Mouse (Mus musculus) hindbrain, embryonic 14.5 days (tissue): ENCODE measurements around the gene Wfikkn2. TPM values are rescaled to one million over a fixed set of nuclear protein-coding genes. Genes with fewer than 3 reads are reported as not detected.

ENCODE experiments used
- ATAC-seq: fragments of 200-750 bp; cut with Nextera tagmentation; 2 replicates; pipeline ENCODE4 v1.8.0; 2017; ENCODE audit warnings: moderate number of reproducible peaks, mild to moderate bottlenecking, moderate TSS enrichment, moderate library complexity; ENCODE audit not compliant: low FRiP score
- DNase-seq: peaks from one replicate; pipeline ENCODE4 v3.0.0-alpha.2; 2015; ENCODE audit warnings: low spot score
- H3K27ac ChIP-seq: fragments of 300-500 bp; sonication (generic); 2 replicates; pipeline ENCODE4 v1.5.1; 2014; ENCODE audit warnings: mild to moderate bottlenecking, moderate library complexity
- H3K27me3 ChIP-seq: fragments of 300-500 bp; sonication (generic); 2 replicates; pipeline ENCODE4 v1.6.1; 2014; ENCODE audit warnings: mild to moderate bottlenecking, low read length, mixed read lengths; ENCODE audit not compliant: control insufficient read depth, insufficient read depth
- H3K36me3 ChIP-seq: fragments of 300-500 bp; sonication (generic); replicated peaks from 2 replicates; pipeline ENCODE4 v1.6.1; 2014; ENCODE audit not compliant: control insufficient read depth, insufficient read depth
- H3K4me1 ChIP-seq: fragments of 300-500 bp; sonication (generic); replicated peaks from 2 replicates; pipeline ENCODE4 v1.6.1; 2014; ENCODE audit warnings: antibody characterized with exemption, low read length, mixed read lengths; ENCODE audit not compliant: control insufficient read depth, insufficient read depth
- H3K4me2 ChIP-seq: fragments of 300-500 bp; sonication (generic); replicated peaks from 2 replicates; pipeline ENCODE4 v1.6.1; 2014; ENCODE audit warnings: mild to moderate bottlenecking, moderate library complexity
- H3K4me3 ChIP-seq: fragments of 300-500 bp; sonication (generic); replicated peaks from 2 replicates; pipeline ENCODE4 v1.5.1; 2014; ENCODE audit warnings: mild to moderate bottlenecking, low read length
- H3K9ac ChIP-seq: fragments of 300-500 bp; sonication (generic); 2 replicates; pipeline ENCODE4 v1.6.1; 2014
- H3K9me3 ChIP-seq: fragments of 300-500 bp; sonication (generic); 2 replicates; pipeline ENCODE4 v1.6.1; 2016; ENCODE audit warnings: low read length; ENCODE audit not compliant: control insufficient read depth
- WGBS: fragments of 180-500 bp; shearing (Covaris S2); extraction: QIAGEN DNeasy Blood & Tissue Kit; methylation state at CpG from one replicate; pipeline ENCODE4 v1.1.7; 2014; 5-methylcytosine and 5-hydroxymethylcytosine counted together
- polyA plus RNA-seq: library from polyadenylated mRNA; unstranded; fragments of >200 nt; fragmentation: Nextera tagmentation; extraction: Ambion mirVana; gene quantifications from 2 replicates; pipeline ENCODE4 v1.2.1, GENCODE M21; 2014

Wfikkn2 gene
- polyA plus RNA-seq, 1 experiment from 2014 or later, result 6.8 TPM

DNA sequence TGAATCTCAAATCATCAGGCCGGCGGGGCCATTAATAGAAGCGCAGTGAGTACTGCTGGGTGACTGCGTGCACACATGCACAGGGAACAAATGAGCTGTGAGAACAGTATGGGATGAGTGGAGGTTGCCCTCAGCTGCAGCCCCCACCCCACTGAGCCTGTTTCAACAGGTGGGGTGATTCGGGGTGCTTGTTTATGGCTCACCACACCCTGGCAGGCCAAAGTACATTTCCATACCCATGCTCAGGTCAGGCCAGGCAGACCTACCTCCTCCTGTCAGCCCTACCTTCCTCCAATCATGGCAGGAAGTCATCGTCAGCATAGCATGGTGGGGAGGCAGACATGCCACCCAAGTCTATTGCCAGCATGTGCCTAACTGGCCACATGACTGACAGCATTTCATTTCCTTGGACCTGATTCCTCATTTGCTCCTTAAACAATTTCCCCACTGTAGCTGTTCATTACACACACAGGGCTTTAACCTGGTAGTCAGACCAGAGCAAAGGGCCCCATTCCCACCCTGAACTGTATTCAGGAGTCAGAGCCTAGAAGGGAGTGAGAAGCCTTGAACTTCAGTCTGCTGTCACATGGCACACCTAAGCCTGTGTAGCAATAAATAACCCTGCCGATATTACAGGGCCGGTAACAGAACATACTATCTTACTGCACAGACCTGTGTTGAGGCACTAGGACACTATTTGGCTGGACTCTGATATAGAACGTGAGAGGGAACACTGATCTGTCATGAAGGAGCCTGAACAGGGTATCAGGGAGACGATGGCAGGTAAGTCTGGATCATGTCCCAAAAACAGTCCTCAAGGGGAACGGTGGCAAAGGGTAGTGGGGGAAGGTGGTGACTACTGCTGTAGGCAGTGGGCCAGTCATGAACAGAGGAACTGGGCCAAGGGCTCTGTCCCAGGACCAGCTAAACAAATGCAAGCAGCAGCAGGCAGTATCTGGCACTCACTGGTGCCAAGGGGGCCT is 35.7 kb upstream of the Wfikkn2 start, which contains the start of gene Gm21885:
Gene Gm21885 (plus strand): TSS at position 675 of the 983 bp plus-strand sequence.
- DNase-seq, result peak; percentile 47
- 84% methylated on average over 11 of the region's 11 CpGs for WGBS
- Histone ChIP-seq H3K27me3 (no peaks in the 10 kb centered on the region), H3K9me3 (no peaks in the 10 kb centered on the region), H3K36me3 (peaks cover 16% of the 10 kb centered on the region), H3K4me3 (no peak within 1 kb of the TSS), H3K4me1 (peaks cover 7% of the 10 kb centered on the region; the same call in 1 of the 2 replicates), H3K9ac (no peak within 1 kb of the TSS), H3K4me2 (no peak within 1 kb of the TSS), H3K27ac (no peak within 1 kb of the TSS)
- no peak for ATAC-seq

DNA sequence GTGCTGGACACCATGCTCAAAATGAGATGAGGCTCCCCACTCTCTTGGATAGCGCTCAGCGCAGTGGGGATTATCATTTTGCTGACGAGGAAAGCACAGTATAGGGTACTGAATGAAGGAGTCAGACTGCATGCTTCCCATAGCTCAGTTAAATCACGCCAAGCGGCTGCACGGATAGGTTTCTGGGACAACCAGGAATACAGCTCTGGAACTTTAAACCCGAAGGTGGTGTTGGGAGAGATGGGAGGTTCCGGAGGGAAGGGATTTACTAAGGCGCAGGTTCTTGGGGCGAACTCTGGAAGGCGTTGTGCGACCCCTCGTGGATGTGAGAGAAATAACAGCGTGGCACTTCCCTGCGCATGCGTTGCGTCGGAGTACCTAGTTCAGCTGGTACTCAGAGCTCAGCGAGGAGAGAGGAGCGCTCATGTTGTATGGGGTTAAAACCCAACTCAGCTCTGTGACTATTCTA is 31.1 kb upstream of the Wfikkn2 start:
- H3K27me3 ChIP-seq, result no peaks in the 10 kb centered on the region
- H3K9me3 ChIP-seq, result no peaks in the 10 kb centered on the region
- peak overlapping the region; percentile 56 for H3K4me2 ChIP-seq
- H3K9ac ChIP-seq, result peak overlapping the region; percentile 56
- ATAC-seq (peak; percentile 76), DNase-seq (peak; percentile 95)
- peak overlapping the region; percentile 49; the same call in 1 of the 2 replicates for H3K27ac ChIP-seq
- WGBS, result 6% methylated on average over 20 of the region's 20 CpGs
- peaks cover 7% of the 10 kb centered on the region; the same call in 1 of the 2 replicates for H3K4me1 ChIP-seq
- H3K4me3 ChIP-seq, result peak overlapping the region; percentile 25
- no peaks in the 10 kb centered on the region for H3K36me3 ChIP-seq

DNA sequence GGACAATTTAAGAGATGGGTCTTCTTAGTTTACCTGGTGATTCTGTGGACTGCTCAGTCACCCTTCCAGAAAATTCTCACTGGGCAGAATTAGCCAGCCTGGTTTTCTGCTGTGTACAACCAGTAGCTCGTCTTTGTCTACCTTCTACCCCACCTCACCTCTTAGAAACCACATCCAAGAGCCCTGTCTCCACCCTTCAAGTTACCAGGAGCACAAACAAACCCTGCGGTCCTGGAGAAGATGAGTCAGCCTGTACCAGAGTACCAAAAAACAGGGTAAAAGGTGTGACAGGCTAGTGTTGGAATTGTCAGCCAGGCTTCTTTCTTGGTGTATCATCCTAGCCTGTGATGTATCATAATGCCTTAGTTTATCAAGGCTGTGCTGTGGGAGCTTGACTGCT is 29.9 kb upstream of the Wfikkn2 start:
- Histone ChIP-seq H3K9ac (no peak overlapping the region), H3K4me3 (no peak overlapping the region), H3K27ac (no peak overlapping the region), H3K9me3 (no peaks in the 10 kb centered on the region), H3K4me2 (no peak overlapping the region), H3K27me3 (no peaks in the 10 kb centered on the region), H3K4me1 (peaks cover 7% of the 10 kb centered on the region; the same call in 1 of the 2 replicates), H3K36me3 (no peaks in the 10 kb centered on the region)
- 93% methylated on average over 2 of the region's 2 CpGs for WGBS
- ATAC-seq (no peak), DNase-seq (no peak)

DNA sequence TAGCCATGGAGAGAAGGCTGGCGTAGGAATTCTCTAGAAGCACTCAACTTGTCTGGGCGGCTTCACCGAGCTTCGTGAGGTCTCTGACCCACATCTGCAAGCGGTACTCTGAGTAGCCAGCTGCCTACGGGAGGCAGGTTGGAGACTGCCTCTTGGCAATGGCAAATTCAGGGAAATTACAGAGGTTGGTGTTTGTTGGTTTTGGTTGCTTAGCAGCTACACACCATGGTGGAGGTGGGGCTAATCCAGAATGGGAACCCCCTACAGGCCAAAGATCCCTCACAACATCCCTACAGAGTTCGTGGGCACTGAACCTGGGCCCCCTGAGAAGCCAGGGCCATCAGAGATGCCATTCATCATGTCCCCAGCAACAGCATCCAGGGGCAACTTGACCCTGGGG is 29.4 kb upstream of the Wfikkn2 start:
- Histone ChIP-seq H3K36me3 (no peaks in the 10 kb centered on the region), H3K4me2 (no peak overlapping the region), H3K4me3 (no peak overlapping the region), H3K27ac (no peak overlapping the region), H3K4me1 (peaks cover 7% of the 10 kb centered on the region; the same call in 1 of the 2 replicates), H3K9me3 (no peaks in the 10 kb centered on the region), H3K9ac (no peak overlapping the region), H3K27me3 (no peaks in the 10 kb centered on the region)
- DNase-seq, result no peak
- ATAC-seq, result no peak
- 79% methylated on average over 7 of the region's 7 CpGs for WGBS

DNA sequence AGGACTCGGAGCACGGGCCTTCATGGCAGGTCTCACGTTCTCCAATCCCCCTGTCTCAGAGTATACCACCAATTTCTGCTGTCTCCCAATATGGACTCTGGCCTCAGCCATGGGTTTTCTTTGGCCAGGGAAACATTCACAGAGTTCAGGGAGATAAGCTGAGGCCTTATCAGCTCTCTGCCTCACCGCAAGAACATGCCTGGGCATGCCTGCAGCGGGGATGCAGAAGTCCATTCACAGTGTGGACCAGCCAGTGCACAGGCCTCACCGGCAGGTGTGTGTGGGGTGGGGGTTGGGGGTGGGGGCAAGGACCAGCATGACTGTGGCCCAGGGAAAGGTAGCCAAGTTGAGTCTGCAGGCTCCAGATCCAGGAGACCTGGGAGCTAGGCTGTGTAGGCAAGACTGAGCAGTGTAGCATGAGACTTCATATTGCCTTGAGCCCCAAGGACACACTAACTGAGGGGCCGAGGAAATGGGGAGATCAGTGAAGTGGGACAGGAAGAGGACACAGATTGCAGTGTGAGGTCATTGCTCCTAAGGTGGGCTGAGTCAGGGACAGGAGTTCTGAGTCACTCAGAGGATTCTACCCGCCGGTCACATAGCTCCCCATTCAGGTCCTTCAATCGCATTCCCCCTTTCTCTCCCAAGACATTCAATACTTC is 28.5 kb upstream of the Wfikkn2 start:
- H3K36me3 ChIP-seq, result no peaks in the 10 kb centered on the region
- no peak overlapping the region for H3K4me2 ChIP-seq
- no peak overlapping the region for H3K9ac ChIP-seq
- H3K4me3 ChIP-seq, result no peak overlapping the region
- DNase-seq, result no peak
- H3K27ac ChIP-seq, result no peak overlapping the region
- no peak for ATAC-seq
- no peaks in the 10 kb centered on the region for H3K9me3 ChIP-seq
- H3K4me1 ChIP-seq, result peaks cover 7% of the 10 kb centered on the region; the same call in 1 of the 2 replicates
- H3K27me3 ChIP-seq, result no peaks in the 10 kb centered on the region
- WGBS, result 95% methylated on average over 10 of the region's 10 CpGs

DNA sequence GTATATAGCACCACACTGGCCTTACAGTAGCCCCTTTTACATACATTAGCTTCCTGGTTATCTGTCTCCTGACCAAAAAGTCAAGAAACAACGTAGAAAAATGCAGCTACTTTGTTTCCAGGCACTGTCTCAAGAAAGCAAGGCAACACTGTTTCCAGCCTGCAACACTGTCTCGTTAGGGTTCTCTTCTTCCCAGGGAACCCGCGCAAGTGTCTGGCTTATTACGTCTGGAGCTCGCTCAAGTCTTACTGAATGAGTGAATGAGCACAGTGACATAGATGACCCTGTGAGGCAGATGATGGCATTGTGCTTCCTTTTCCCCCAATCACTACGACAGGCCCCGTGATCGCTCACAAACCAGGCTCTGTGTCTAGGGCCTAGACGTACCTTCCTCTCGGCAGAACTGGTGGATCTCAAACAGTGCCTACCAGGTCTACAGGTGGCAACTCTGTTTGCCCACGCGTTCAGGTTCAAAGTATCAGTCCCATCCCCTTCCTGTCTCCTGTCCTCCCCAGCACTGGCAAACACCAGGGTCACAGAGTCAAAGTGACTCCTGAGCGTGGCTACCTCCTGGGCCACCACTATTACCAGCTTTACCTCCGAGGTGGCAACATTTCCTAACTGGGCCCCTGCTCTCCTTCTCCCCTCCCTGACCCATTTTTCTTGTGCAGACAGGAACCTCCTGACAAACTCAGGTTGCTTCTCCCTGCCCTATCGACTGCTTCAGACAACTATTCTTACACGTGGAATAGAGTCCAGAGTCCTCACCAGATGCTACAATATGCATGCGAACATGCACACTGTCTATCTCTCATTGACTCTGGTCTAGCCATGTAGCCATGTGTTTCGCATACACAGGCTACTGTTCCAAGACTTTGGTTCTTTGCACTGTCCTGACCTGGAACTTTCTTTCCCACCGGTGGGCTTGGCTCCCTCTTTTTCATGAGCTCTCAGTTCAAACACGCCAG is 27.4 kb upstream of the Wfikkn2 start:
- H3K36me3 ChIP-seq, result no peaks in the 10 kb centered on the region
- ATAC-seq, result no peak
- H3K9me3 ChIP-seq, result no peaks in the 10 kb centered on the region
- no peak overlapping the region for H3K27ac ChIP-seq
- DNase-seq, result no peak
- H3K4me1 ChIP-seq, result peaks cover 7% of the 10 kb centered on the region; the same call in 1 of the 2 replicates
- H3K27me3 ChIP-seq, result no peaks in the 10 kb centered on the region
- H3K4me3 ChIP-seq, result no peak overlapping the region
- H3K9ac ChIP-seq, result no peak overlapping the region
- H3K4me2 ChIP-seq, result no peak overlapping the region
- 90% methylated on average over 21 of the region's 21 CpGs for WGBS

DNA sequence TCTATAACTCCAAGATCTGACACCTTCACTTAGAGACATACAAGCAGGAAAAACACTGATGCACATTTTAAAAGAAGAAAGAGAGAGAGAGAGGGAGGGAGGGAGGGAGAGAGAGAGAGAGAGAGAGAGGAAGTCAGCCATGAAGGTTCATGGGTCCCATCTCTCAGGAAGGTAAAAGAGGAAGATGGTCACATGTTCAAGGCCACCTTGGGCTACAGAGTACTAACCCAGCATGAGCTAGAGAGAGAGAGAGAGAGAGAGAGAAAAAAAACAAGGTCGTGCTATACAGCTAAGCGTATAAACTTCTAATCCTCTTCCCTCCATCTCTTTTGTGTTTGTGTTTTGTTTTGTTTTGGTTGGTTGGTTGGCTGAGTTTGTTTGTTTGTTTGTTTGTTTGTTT is 25.2 kb upstream of the Wfikkn2 start:
- Histone ChIP-seq H3K9me3 (no peaks in the 10 kb centered on the region), H3K4me3 (no peak overlapping the region), H3K36me3 (no peaks in the 10 kb centered on the region), H3K27me3 (no peaks in the 10 kb centered on the region), H3K9ac (no peak overlapping the region), H3K4me2 (no peak overlapping the region), H3K4me1 (no peaks in the 10 kb centered on the region), H3K27ac (no peak overlapping the region)
- no peak for DNase-seq
- 100% methylated on average over 2 of the region's 2 CpGs for WGBS
- ATAC-seq, result no peak

DNA sequence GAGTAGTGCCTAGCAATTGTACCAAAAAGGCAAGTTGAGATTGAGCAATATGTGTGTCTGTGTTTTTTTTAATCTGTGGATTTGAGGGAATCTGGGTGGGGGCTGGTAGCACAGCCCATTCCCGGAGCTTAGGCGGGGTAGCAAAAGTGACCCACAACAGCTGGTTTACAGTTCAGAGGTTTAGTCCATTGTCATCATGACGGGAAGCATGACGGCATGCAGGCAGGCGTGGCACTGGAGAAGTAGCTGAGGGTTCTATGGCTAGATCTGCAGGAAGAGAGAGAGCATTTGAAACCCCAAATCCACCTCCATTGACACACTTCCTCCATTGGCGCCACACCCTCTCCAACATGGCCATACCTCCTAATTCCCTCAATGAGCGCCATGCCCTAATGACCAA is 24.1 kb upstream of the Wfikkn2 start:
- Histone ChIP-seq H3K27ac (no peak overlapping the region), H3K27me3 (no peaks in the 10 kb centered on the region), H3K9ac (no peak overlapping the region), H3K4me1 (no peaks in the 10 kb centered on the region; the same call in 1 of the 2 replicates), H3K36me3 (no peaks in the 10 kb centered on the region), H3K4me2 (no peak overlapping the region), H3K4me3 (no peak overlapping the region), H3K9me3 (no peaks in the 10 kb centered on the region)
- 94% methylated on average over 7 of the region's 7 CpGs for WGBS
- ATAC-seq (no peak), DNase-seq (no peak)
